Mouse (Mus musculus) hindbrain, embryonic 15.5 days (tissue): Measurements from ENCODE around the gene Zfhx3. TPM values are rescaled to one million over a fixed set of nuclear protein-coding genes. Genes with fewer than 3 reads are reported as not detected.

Source experiments
- ATAC-seq: fragments of 200-750 bp; cut with Nextera tagmentation; 2 replicates; pipeline ENCODE4 v1.8.0; 2017; ENCODE audit warnings: low read depth, moderate number of reproducible peaks, moderate TSS enrichment; ENCODE audit not compliant: low FRiP score
- H3K27ac ChIP-seq: fragments of 300-500 bp; sonication (generic); replicated peaks from 2 replicates; pipeline ENCODE4 v1.5.1; 2015; ENCODE audit warnings: mild to moderate bottlenecking, inconsistent platforms
- H3K27me3 ChIP-seq: fragments of 300-500 bp; sonication (generic); 2 replicates; pipeline ENCODE4 v1.6.1; 2015; ENCODE audit warnings: control low read depth, inconsistent platforms
- H3K36me3 ChIP-seq: fragments of 300-500 bp; sonication (generic); 2 replicates; pipeline ENCODE4 v1.6.1; 2015; ENCODE audit warnings: control low read depth, inconsistent platforms
- H3K4me1 ChIP-seq: fragments of 300-500 bp; sonication (generic); replicated peaks from 2 replicates; pipeline ENCODE4 v1.6.1; 2015; ENCODE audit warnings: control low read depth, inconsistent platforms
- H3K4me2 ChIP-seq: fragments of 300-500 bp; sonication (generic); 2 replicates; pipeline ENCODE4 v1.6.1; 2015; ENCODE audit warnings: moderate library complexity, mild to moderate bottlenecking, inconsistent platforms
- H3K4me3 ChIP-seq: fragments of 300-500 bp; sonication (generic); 2 replicates; pipeline ENCODE4 v1.5.1; 2015; ENCODE audit warnings: mild to moderate bottlenecking, inconsistent platforms
- H3K9ac ChIP-seq: fragments of 300-500 bp; sonication (generic); 2 replicates; pipeline ENCODE4 v1.6.1; 2015; ENCODE audit warnings: inconsistent platforms
- H3K9me3 ChIP-seq: fragments of 300-500 bp; sonication (generic); 2 replicates; pipeline ENCODE4 v1.6.1; 2016; ENCODE audit warnings: control low read depth, inconsistent platforms
- WGBS: fragments of 180-500 bp; shearing (Covaris S2); methylation state at CpG from one replicate; pipeline ENCODE4 v1.1.7; 2015; 5-methylcytosine and 5-hydroxymethylcytosine counted together
- polyA plus RNA-seq: library from polyadenylated mRNA; unstranded; fragments of >200 nt; fragmentation: Nextera tagmentation; extraction: Ambion mirVana; gene quantifications from 2 replicates; pipeline ENCODE4 v1.2.1, GENCODE M21; 2015

Gene Zfhx3
- polyA plus RNA-seq, 1 experiment from 2014 or later = 23.5 TPM

DNA sequence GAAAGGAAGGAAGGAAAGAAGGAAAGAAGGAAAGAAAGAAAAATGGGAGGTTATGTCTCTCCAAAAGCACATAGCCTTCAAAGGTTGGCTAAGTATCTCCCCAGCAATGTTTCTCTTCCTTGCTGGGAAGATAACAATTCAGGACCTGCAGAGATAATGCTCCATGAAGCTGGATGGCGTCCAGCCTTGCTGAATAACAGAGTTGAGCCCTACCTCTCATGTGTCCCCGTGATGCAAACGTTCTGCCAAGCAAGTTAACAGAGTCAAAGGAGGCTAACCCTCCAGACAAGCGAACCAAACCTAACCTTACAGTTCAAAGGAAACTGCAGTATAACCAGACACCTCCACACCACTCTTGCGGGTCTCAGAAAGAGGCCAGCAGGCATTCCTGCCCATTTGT is 681.2 kb downstream of the Zfhx3 start:
- 64% methylated on average over 5 of the region's 5 CpGs for WGBS
- Histone ChIP-seq H3K9me3 (no peaks in the 10 kb centered on the region), H3K4me1 (no peaks in the 10 kb centered on the region), H3K4me2 (no peak overlapping the region), H3K27me3 (no peaks in the 10 kb centered on the region), H3K9ac (no peak overlapping the region), H3K4me3 (no peak overlapping the region), H3K36me3 (no peaks in the 10 kb centered on the region), H3K27ac (no peak overlapping the region)
- ATAC-seq = no peak

- Histone ChIP-seq H3K9ac (no peak overlapping the region), H3K4me3 (no peak overlapping the region), H3K4me2 (no peak overlapping the region), H3K9me3 (no peaks in the 10 kb centered on the region), H3K36me3 (no peaks in the 10 kb centered on the region), H3K27me3 (no peaks in the 10 kb centered on the region), H3K27ac (no peak overlapping the region), H3K4me1 (no peaks in the 10 kb centered on the region)
- 79% methylated on average over 9 of the region's 9 CpGs for WGBS
- ATAC-seq = no peak
Measured at GRCm38 (mm10) chr8:108625571-108626120, 683.2 kb downstream of the Zfhx3 start.

DNA sequence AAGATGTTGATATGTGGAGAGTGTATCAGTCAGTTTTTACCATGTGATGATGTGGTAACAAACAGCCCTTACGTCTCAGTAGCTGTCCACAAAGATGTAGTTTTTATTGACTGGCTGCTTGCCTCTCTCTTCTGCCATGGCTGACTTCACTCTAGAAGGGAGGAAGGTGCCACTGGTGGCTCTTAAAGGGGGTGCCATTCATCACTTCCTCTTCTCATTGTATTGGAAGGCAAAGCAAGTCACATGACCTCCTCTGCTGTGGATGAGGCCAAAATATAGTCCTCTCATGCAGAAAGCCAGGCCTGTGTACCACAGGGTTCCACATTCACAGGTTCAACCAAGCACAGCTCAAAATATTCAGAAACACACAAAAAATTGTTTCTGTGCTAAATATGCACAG is 688.6 kb downstream of the Zfhx3 start:
- Histone ChIP-seq H3K4me2 (no peak overlapping the region), H3K4me3 (no peak overlapping the region), H3K4me1 (no peaks in the 10 kb centered on the region), H3K27me3 (no peaks in the 10 kb centered on the region), H3K36me3 (no peaks in the 10 kb centered on the region), H3K27ac (no peak overlapping the region), H3K9ac (no peak overlapping the region), H3K9me3 (no peaks in the 10 kb centered on the region)
- ATAC-seq = no peak
- WGBS = 100% methylated on average over 1 of the region's 1 CpGs

- 63% methylated on average over 3 of the region's 3 CpGs for WGBS
- Histone ChIP-seq H3K4me3 (no peak overlapping the region), H3K27ac (no peak overlapping the region), H3K9me3 (no peaks in the 10 kb centered on the region), H3K27me3 (no peaks in the 10 kb centered on the region), H3K36me3 (no peaks in the 10 kb centered on the region), H3K4me2 (no peak overlapping the region), H3K4me1 (no peaks in the 10 kb centered on the region), H3K9ac (no peak overlapping the region)
- no peak for ATAC-seq
Measured at GRCm38 (mm10) chr8:108634282-108634681, 691.8 kb downstream of the Zfhx3 start.

- 97% methylated on average over 2 of the region's 2 CpGs for WGBS
Measured at GRCm38 (mm10) chr8:108637887-108638286, 695.4 kb downstream of the Zfhx3 start.

GRCm38 (mm10) chr8:108645660-108646059 is 703.2 kb downstream of the Zfhx3 start:
- Histone ChIP-seq H3K4me1 (no peaks in the 10 kb centered on the region), H3K4me2 (no peak overlapping the region), H3K9me3 (no peaks in the 10 kb centered on the region), H3K4me3 (no peak overlapping the region), H3K27me3 (no peaks in the 10 kb centered on the region), H3K36me3 (no peaks in the 10 kb centered on the region), H3K9ac (no peak overlapping the region), H3K27ac (no peak overlapping the region)
- no peak for ATAC-seq
- WGBS = 72% methylated on average over 3 of the region's 3 CpGs

More at GRCm38 (mm10) chr8:108637887-108638286, 695.4 kb downstream of the Zfhx3 start:
- Histone ChIP-seq H3K27me3 (no peaks in the 10 kb centered on the region), H3K36me3 (no peaks in the 10 kb centered on the region), H3K9me3 (no peaks in the 10 kb centered on the region), H3K4me1 (no peaks in the 10 kb centered on the region), H3K4me3 (no peak overlapping the region), H3K4me2 (no peak overlapping the region), H3K27ac (no peak overlapping the region), H3K9ac (no peak overlapping the region)
- ATAC-seq = no peak

GRCm38 (mm10) chr8:108647556-108647955 is 705.1 kb downstream of the Zfhx3 start:
- H3K4me3 ChIP-seq = no peak overlapping the region
- no peaks in the 10 kb centered on the region for H3K27me3 ChIP-seq
- no peaks in the 10 kb centered on the region for H3K9me3 ChIP-seq
- no peak overlapping the region for H3K9ac ChIP-seq
- no peak overlapping the region for H3K4me2 ChIP-seq
- H3K27ac ChIP-seq = no peak overlapping the region
- ATAC-seq = no peak
- no peaks in the 10 kb centered on the region for H3K4me1 ChIP-seq
- no peaks in the 10 kb centered on the region for H3K36me3 ChIP-seq
- WGBS = 54% methylated on average over 8 of the region's 8 CpGs

DNA sequence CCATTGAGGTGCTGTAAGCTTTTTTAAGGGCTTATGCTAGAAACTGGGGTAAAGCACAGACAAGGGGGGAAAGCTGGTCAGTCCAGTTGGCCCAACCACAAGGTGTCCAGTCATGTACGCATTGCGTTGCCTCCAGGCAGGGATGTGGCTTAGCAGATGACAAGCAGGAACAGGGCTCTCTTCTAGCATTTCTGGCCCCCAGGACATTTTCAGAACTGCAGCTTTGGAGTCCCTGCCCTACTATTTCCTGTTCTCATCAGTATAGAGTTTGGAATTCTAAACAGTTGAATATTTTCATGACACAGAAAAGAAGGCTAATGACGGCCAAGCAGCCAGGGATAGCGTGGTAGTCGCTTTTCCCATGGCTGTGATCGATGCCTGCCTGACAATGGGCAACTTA is 706.5 kb downstream of the Zfhx3 start:
- no peak for ATAC-seq
- H3K27ac ChIP-seq = no peak overlapping the region
- WGBS = 91% methylated on average over 6 of the region's 6 CpGs
- H3K4me1 ChIP-seq = no peaks in the 10 kb centered on the region
- H3K27me3 ChIP-seq = no peaks in the 10 kb centered on the region
- no peaks in the 10 kb centered on the region for H3K36me3 ChIP-seq
- no peak overlapping the region for H3K9ac ChIP-seq
- no peak overlapping the region for H3K4me2 ChIP-seq
- no peak overlapping the region for H3K4me3 ChIP-seq
- H3K9me3 ChIP-seq = no peaks in the 10 kb centered on the region

DNA sequence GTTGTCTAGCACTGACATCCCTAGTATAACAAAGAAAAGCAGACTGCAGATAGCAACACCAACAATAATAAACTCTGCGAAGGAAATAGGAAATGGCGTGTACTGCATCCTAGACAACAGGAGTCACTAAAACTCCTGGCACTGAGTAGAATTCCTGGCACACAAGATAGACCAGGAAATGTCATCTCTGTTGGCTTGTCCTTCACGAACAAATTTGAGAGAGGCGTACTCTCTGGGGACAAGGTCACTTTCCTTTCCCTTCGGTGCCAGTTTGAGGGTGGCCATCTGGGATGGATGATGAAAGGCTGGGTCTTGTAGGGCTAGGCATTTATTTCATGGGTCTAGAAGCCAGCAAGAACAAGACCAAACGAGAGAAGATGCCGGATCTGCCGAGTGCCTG is 708.4 kb downstream of the Zfhx3 start:
- Histone ChIP-seq H3K36me3 (no peaks in the 10 kb centered on the region), H3K4me3 (no peak overlapping the region), H3K27me3 (no peaks in the 10 kb centered on the region), H3K9me3 (no peaks in the 10 kb centered on the region), H3K9ac (no peak overlapping the region), H3K4me2 (no peak overlapping the region), H3K4me1 (no peaks in the 10 kb centered on the region), H3K27ac (no peak overlapping the region)
- no peak for ATAC-seq
- 94% methylated on average over 8 of the region's 8 CpGs for WGBS

- WGBS = 60% methylated on average over 5 of the region's 5 CpGs
- no peaks in the 10 kb centered on the region for H3K9me3 ChIP-seq
Measured at GRCm38 (mm10) chr8:108661486-108662093, 719.1 kb downstream of the Zfhx3 start.

DNA sequence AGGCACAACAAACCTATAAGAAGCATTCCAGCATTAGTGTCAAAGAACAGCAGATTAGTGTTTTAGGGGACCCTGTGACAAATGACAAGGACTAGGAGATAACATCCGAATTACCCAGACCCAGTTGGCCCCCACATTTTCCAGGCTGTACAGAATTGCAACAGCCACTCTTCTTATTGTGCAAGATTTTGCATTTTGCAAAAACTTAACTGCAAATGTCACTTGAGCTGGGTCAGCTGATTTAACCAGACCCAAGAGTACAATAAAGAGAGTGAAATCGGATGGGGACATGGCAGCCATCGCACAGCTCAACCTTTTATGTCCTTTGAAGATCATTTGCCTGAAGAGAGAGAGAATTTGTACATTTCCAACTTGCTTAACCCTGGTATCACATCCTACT is 720.3 kb downstream of the Zfhx3 start:
- no peak overlapping the region for H3K9ac ChIP-seq
- H3K4me1 ChIP-seq = no peaks in the 10 kb centered on the region
- no peak for ATAC-seq
- no peaks in the 10 kb centered on the region for H3K27me3 ChIP-seq
- no peak overlapping the region for H3K4me2 ChIP-seq
- H3K4me3 ChIP-seq = no peak overlapping the region
- no peaks in the 10 kb centered on the region for H3K36me3 ChIP-seq
- no peak overlapping the region for H3K27ac ChIP-seq
- WGBS = 82% methylated on average over 3 of the region's 3 CpGs
- no peaks in the 10 kb centered on the region for H3K9me3 ChIP-seq

More at GRCm38 (mm10) chr8:108661486-108662093, 719.1 kb downstream of the Zfhx3 start:
- Histone ChIP-seq H3K4me2 (no peak overlapping the region), H3K27ac (no peak overlapping the region), H3K4me3 (no peak overlapping the region), H3K36me3 (no peaks in the 10 kb centered on the region), H3K27me3 (no peaks in the 10 kb centered on the region), H3K4me1 (no peaks in the 10 kb centered on the region), H3K9ac (no peak overlapping the region)
- no peak for ATAC-seq

- no peaks in the 10 kb centered on the region for H3K9me3 ChIP-seq
- H3K27ac ChIP-seq = no peak overlapping the region
- H3K4me3 ChIP-seq = no peak overlapping the region
- no peak for ATAC-seq
- H3K4me2 ChIP-seq = no peak overlapping the region
- H3K4me1 ChIP-seq = no peaks in the 10 kb centered on the region
- H3K27me3 ChIP-seq = no peaks in the 10 kb centered on the region
- H3K36me3 ChIP-seq = no peaks in the 10 kb centered on the region
- no peak overlapping the region for H3K9ac ChIP-seq
- WGBS = 79% methylated on average over 11 of the region's 11 CpGs
Measured at GRCm38 (mm10) chr8:108671939-108672515, 729.6 kb downstream of the Zfhx3 start.
